Mouse (Mus musculus): ENCODE data around the gene Gm826.

- TF ChIP-seq CTCF (IDR thresholded peaks at IDR 0.05; ENCODE audit: control insufficient read depth, insufficient read depth, insufficient read length) (no peak), CEBPB (IDR thresholded peaks at IDR 0.05; ENCODE audit: low read depth) (no peak), MAX (IDR thresholded peaks at IDR 0.05) (no peak), FOSL1 (IDR thresholded peaks at IDR 0.05; ENCODE audit: insufficient read depth, low read length, poor library complexity, severe bottlenecking) (no peak), USF1 (IDR thresholded peaks at IDR 0.05; ENCODE audit: low read depth) (no peak), MYOG (IDR thresholded peaks at IDR 0.05; ENCODE audit: control insufficient read depth, extremely low read depth, insufficient read length) (no peak), MYOD1 (IDR thresholded peaks at IDR 0.05; ENCODE audit: control insufficient read depth, insufficient read length, low read depth) (no peak)
Observed at GRCm38 (mm10) chr2:160364666-160365065, 30.7 kb upstream of the Gm826 start.

Measured in C2C12 (cell line).